Comparison of ENCODE assay signal across 8 mouse cellular contexts in the genomic region with DNA sequence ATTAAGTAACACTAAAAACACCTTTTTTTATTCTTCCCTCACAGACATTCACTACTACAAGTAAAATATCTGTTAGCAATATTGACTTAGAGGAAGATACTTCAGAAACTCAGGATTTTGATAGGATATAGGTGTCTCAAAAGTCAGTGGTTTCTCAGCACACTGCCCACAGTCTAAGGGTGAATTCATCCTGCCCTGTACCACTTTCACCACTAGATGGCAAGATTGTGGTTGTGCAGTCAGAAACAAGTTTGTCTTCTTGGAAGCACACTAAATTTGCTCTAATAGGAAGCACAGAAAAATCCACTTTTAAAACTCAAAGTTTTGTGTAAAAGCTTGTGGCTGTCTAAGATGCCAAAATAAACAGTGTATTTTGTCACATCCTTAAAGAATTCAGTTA. TPM values are rescaled to one million over a fixed set of nuclear protein-coding genes. Genes with fewer than 3 reads are reported as not detected.
DNase-seq lines count a peak whose midpoint lies in the region; ATAC-seq lines count a peak whose summit lies in the region.

No protein-coding gene starts in this region.

- intact Hi-C loops in left cerebral cortex, postnatal 14 days (cut with DNase I), result loop anchor here (5.0 kb wide), 1 partner anchor 65 kb away; no protein-coding TSS in a partner anchor
- intact Hi-C loops in left cerebral cortex, postnatal 36 days (cut with DNase I), result loop anchor here (2.0 kb wide), 1 partner anchor 64 kb away; no protein-coding TSS in a partner anchor

- no peak overlapping the region for H3K27ac ChIP-seq in kidney, embryonic 15.5 days

- no peaks in the 10 kb centered on the region for H3K4me1 ChIP-seq in kidney, embryonic 15.5 days

- no peak overlapping the region for H3K4me3 ChIP-seq in kidney, embryonic 15.5 days (replicated peaks)

- DNase-seq in adrenal gland, postnatal 36 days, result peak; percentile 24 to 47
- no peak for DNase-seq in adrenal gland, adult 8-10 months
- peak; percentile 52 to 64 for DNase-seq in left cerebral cortex, postnatal 14 days (ENCODE audit: low spot score in 2 of 2)
- DNase-seq in left cerebral cortex, postnatal 36 days (ENCODE audit: low spot score in 2 of 2), result no peak
- peak; percentile 53 for DNase-seq in lung, postnatal 14 days
- DNase-seq in thymus, postnatal 25 days, result peak; percentile 47

- no peak overlapping the region for H3K4me2 ChIP-seq in kidney, embryonic 15.5 days

- H3K9me3 ChIP-seq in kidney, embryonic 15.5 days (replicated peaks), result no peaks in the 10 kb centered on the region

- peaks cover 14% of the 10 kb centered on the region; the same call in 1 of the 2 replicates for H3K36me3 ChIP-seq in kidney, embryonic 15.5 days

- H3K27me3 ChIP-seq in kidney, embryonic 15.5 days, result no peaks in the 10 kb centered on the region

- H3K9ac ChIP-seq in kidney, embryonic 15.5 days, result no peak overlapping the region

- ATAC-seq in common myeloid progenitor, adult 5-6 weeks (replicated peaks; ENCODE audit: low read depth, poor library complexity, severe bottlenecking), result peak; percentile 99
- 0 out of 2 replicates have a peak, but pooled peaks have one; percentile 25 for ATAC-seq in kidney, embryonic 15.5 days (replicated peaks; ENCODE audit: low FRiP score)

RNA-seq across cellular contexts. Expression of a gene that starts 8.4 kb away (rescaled TPM):
- total RNA-seq in adrenal gland, postnatal 36 days (2021), result 1 to 10 TPM; 6.7 to 7.0 TPM
- total RNA-seq in adrenal gland, adult 8-10 months (2022), result 10 to 100 TPM in 1 of 4 experiments, 1 to 10 TPM in 3; 6.4 to 10.1 (median 8.2) TPM
- total RNA-seq in left cerebral cortex, postnatal 14 days (2021), result 1 to 10 TPM; 8.3 to 9.1 TPM
- total RNA-seq in left cerebral cortex, postnatal 36 days (2021), result 10 to 100 TPM in 1 of 2 experiments, 1 to 10 TPM in 1; 7.3 to 10.3 TPM
- 13.2 and 13.8 TPM in 2 replicates for total RNA-seq in common myeloid progenitor, adult 5-6 weeks (2017)
- polyA plus RNA-seq in kidney, embryonic 15.5 days (2015; fragmentation: Nextera tagmentation; extraction: Ambion mirVana), result 13.2 and 13.6 TPM in 2 replicates

RNA-seq across cellular contexts. Expression of a gene that starts 8.5 kb away (rescaled TPM):
- total RNA-seq in adrenal gland, postnatal 36 days (2021), result 10 to 100 TPM; 10.5 to 11.9 TPM
- 10 to 100 TPM in 2 of 4 experiments, 1 to 10 TPM in 2; 9.2 to 10.8 (median 10.1) TPM for total RNA-seq in adrenal gland, adult 8-10 months (2022)
- total RNA-seq in left cerebral cortex, postnatal 14 days (2021), result 1 to 10 TPM; 7.2 to 9.2 TPM
- total RNA-seq in left cerebral cortex, postnatal 36 days (2021), result 10 to 100 TPM in 1 of 2 experiments, 1 to 10 TPM in 1; 9.7 to 11.3 TPM
- 14.2 and 18.9 TPM in 2 replicates for total RNA-seq in common myeloid progenitor, adult 5-6 weeks (2017)
- polyA plus RNA-seq in kidney, embryonic 15.5 days (2015; fragmentation: Nextera tagmentation; extraction: Ambion mirVana), result 7.9 and 8.8 TPM in 2 replicates

RNA-seq across cellular contexts. Expression of a gene that starts 38.2 kb away (rescaled TPM):
- 10 to 100 TPM in 1 of 2 experiments, 1 to 10 TPM in 1; 8.8 to 11.2 TPM for total RNA-seq in adrenal gland, postnatal 36 days (2021)
- total RNA-seq in adrenal gland, adult 8-10 months (2022), result 10 to 100 TPM in 3 of 4 experiments, 1 to 10 TPM in 1; 8.4 to 12.8 (median 10.5) TPM
- 10 to 100 TPM; 10.9 to 11.4 TPM for total RNA-seq in left cerebral cortex, postnatal 14 days (2021)
- total RNA-seq in left cerebral cortex, postnatal 36 days (2021), result 10 to 100 TPM; 11.4 to 11.7 TPM
- 28.3 and 31.1 TPM in 2 replicates for total RNA-seq in common myeloid progenitor, adult 5-6 weeks (2017)
- polyA plus RNA-seq in kidney, embryonic 15.5 days (2015; fragmentation: Nextera tagmentation; extraction: Ambion mirVana), result 10.6 and 13.4 TPM in 2 replicates

Comparison
In these comparisons a context has a peak if more than half of its experiments do, and no peak if none do; other contexts are left out.
1. DNase-seq: peak in adrenal gland, postnatal 36 days (2 of 2), left cerebral cortex, postnatal 14 days (2 of 2), lung, postnatal 14 days (single experiment) and thymus, postnatal 25 days (single experiment); none in adrenal gland, adult 8-10 months (single experiment) and left cerebral cortex, postnatal 36 days (0 of 2).